Mouse (Mus musculus): Measurements from ENCODE around the gene Borcs5.

- no peak for TF ChIP-seq CTCF (IDR thresholded peaks at IDR 0.05; ENCODE audit: extremely low read depth, insufficient read depth, low read length)
- no peak for TF ChIP-seq POLR2A (IDR thresholded peaks at IDR 0.05; ENCODE audit: extremely low read depth, insufficient read depth, low read length)
Measured at GRCm38 (mm10) chr6:134601766-134602165, 37.5 kb upstream of the Borcs5 start.

Measured in cortical plate, adult 2 months (tissue).